Mouse (Mus musculus) NIH3T3 (cell line): ENCODE results near the gene Vpreb3.

ENCODE experiments used
- DNase-seq: peaks from one replicate; pipeline ENCODE4 v3.0.0-alpha.2; 2012; ENCODE audit warnings: low read depth

The Vpreb3 gene

DNA sequence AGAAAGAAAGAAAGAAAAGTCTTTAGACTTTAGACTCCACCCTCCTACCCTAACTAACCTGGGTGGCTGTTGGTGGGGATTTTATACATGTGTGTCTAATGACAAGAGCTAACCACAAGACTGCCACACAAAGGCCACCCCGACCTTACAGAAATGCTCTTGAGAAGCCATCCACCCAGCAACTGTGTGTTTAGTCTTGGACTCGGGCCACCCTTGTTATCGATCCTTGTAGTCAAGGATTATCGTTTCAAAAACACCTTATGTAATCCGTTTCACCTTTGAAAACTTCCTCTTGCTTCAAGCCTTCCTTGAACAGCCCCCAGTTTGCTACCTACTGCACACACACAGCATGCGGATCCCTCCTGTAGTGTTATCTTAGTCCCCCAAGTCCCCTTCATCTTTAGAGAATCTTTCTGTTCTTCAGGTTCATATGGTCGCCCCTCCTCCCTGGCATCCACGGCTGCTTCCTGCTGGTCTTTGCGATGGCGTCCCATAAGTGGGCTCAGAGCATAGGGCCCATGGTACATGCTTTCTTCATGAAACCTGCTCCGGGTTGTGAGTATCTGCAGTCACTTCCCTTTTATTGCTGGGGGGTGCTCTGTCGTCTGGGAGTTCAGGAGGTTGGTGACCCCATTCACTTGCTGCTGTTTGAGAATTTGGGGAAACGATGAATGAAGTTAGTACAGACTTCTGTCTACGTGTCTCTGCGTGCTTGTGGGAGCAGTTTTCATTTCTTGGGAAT is at the start of gene Vpreb3:
Gene Vpreb3 (plus strand): TSS at position 322 of the 742 bp plus-strand sequence.
- DNase-seq = no peak

DNA sequence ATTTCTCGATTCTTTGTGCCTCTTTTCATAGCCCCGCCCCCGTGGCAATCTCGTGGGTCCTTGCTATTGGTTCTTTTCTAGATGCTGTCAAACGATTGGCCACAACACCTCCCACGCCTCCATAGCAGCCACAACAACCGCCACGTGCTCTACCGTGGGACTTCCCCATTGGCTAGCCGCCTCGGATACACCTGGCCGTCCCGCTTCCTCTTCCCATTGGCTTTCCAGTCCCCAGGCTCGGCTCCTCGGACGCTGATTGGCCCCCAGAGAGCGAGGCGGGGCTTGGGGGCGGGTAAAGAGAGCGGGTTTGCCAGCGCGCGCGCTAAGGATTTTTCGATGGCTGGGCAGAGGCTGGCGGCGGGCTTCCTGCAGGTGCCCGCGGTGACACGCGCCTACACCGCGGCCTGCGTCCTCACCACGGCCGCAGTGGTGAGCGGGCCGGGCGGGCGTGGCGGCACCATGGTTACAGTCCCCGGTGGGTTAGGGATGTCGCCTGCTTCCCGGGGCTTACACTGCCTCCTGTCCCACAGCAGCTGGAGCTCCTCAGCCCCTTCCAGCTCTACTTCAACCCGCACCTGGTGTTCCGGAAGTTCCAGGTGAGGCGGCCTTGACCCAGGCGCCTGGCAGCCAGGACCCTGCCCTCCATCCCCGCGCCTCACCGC is 49.6 kb upstream of the Vpreb3 start, which contains the start of gene Derl3:
Gene Derl3 (plus strand): TSS at position 325 of the 662 bp plus-strand sequence.
- DNase-seq = no peak

DNA sequence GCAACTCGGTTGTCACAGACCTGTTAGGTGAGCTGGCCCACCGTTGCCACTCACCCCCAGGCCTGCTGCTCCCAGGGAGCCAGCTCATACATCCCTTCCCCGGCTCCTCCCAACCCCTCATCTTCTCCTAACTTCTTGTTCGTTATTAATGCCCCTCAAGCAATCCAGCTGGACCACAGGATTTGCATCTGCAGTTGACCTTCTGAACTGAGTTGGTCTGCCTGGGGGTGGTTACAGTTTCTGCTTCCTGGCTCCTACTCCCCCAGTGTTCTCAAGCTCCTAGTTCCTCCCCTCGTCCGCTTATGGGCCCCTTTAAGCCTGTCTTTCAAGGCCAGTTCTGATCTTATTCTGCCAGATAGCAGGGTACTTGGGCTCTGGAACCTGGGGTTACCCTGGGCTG is 48.3 kb upstream of the Vpreb3 start:
- DNase-seq = no peak

DNA sequence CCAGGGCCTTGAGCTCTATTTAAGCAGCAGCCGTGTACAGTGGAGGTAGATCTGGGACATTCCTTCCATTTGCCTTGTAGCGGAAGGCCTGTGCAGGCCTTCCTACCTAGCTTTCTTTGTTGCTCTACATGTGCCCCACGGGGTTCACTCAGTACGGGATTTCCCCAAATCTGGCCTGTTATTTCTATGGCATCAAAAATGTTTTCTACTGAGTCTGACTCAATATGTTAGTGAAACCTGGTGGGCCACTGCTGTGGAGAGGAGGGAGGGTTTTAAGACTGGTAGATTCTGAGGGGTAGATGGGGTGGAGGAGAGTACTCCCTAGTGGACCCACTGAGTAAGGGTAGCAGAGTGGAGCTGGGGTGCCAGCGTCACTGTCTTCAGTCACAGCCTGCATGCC is 47.1 kb upstream of the Vpreb3 start:
- no peak for DNase-seq

DNA sequence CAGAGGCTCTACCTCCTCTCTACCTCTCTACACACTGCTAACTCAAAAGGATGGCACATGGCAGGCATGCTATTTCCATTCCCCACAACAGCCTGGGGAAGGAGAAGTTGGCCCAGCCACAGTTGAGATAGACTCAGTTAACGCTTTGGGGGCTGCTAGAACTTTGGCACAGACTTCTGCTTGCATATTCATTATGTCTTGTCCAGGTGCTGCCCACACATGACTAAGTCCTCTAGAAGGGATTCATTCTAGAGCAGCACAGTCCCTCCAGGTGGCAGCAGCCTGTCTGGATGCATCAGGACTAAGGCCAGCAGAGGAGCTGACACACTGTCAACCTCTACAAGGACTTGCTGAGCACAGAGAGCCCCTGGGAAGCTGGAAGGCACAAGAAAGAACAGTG is 46.6 kb upstream of the Vpreb3 start:
- no peak for DNase-seq

DNA sequence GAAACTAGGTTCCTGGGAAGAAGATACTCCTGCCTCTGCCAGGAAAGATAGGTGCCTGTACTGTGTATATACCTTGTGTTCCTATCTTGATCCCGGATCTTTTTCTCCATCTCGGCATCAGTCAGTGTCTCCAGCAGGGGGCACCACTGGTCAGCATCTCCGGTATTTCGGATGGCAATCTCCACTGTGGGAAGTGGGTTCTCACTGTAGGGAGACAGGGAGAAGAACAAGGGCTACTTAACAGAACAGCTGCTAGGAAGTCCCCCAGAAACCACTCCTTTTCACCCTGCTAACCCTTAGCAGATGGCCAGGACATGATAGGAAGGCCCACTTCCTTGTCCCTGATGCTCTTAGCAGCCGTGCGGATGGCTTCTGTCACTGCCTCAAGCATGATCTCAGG is 45.5 kb upstream of the Vpreb3 start:
- DNase-seq = peak; percentile 74

DNA sequence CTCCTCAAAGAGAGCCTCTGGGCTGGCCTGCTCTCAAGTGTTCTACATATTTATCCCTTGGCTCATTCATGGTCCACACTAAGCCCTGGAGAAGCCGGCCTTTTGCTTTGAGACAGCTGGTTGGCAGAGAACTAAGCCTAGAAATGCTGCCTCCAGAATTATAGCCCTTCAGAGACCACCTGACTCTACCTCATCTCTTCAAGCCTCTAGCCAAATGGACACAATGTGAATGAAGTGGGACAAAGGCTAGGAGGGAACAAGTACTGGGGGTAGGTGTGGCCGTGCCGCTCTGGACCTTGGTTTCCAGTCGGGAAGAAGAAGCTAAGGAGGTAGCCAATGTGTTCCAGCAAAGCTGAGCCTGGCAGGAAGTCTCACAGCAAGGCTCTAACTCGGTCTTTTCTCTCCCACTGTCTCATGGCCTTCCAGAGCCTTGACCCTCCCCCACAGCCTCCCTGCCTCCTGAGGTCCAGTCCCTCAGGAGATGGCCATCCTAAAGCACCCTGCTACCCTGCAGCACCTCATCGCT is 44.8 kb upstream of the Vpreb3 start:
- peak; percentile 42 for DNase-seq

DNA sequence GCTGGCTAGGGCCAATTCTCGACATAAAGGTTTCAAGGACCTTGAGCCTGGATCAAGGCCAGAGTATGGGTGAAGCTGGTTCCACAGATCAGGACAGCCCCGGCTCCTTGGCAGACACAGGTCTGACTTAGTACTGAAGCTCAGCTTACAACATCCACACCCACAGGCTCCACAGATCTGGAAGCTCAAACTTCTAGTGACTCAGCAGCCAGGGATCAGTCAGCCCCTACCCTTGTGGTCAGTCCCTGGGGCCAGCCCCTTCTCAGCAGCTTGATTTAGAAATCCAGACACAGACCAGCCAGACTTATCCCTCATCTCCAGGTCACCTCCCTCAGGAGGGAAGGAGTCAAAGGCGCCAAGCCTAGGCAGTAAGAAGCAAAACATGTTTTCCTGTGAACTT is 44.0 kb upstream of the Vpreb3 start:
- DNase-seq = peak; percentile 92

DNA sequence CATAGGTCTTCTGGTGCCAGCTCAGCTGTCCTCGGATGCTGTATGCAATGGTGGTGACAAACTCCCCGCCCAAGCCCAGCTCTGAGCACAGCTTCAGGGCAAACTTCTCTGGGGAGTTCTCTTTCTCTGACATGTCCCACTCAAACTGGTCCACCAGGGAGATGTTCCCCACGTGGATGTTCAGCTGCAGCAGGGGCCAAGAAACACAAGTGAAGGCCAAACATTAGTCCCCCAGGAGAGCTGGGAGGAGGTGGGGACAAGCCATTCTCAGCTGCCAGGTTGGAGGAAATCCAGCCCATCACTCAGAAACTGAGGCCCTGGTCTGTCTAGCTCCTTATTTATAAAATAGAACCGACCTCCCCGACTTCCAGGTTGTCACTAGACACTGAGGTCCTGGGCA is 38.5 kb upstream of the Vpreb3 start:
- no peak for DNase-seq

DNA sequence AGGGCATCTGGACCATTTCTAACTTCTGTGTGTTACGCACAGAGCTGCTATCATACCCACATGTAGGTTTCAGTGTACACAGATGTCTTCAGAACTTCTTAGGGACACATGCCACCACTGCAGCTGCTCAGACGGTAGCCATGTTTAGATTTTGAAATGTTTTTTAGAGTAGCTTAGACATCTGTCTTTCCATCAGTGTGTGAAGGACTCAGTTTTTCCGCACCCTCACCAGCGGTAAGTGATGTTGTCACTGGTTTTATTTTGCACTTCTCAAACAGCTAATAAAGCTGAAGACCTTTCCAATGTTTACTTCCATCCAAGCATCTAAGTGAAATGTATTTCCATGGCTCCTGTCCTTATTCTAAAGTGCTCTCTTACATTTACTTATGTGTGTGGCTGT is 36.0 kb upstream of the Vpreb3 start:
- DNase-seq = no peak

DNA sequence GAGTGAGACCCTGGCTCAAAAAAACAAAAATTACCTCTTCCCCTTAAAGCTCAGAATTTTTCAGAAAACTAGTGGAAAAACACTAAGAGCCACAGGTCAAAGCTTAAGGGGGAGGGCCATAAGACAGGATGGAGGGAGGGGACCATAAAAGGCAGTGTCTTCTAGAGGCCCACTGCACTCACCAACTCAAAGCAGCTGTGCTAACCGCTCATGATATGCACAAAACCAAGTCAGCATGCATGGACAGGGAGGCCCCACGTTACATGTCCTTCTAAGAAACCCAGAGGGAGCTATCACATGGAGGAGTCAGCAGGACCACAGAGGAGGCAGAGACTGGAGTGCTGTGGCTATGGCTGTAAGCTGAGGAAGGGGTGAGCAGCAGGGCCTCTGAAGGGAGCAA is 32.2 kb upstream of the Vpreb3 start:
- DNase-seq = no peak

DNA sequence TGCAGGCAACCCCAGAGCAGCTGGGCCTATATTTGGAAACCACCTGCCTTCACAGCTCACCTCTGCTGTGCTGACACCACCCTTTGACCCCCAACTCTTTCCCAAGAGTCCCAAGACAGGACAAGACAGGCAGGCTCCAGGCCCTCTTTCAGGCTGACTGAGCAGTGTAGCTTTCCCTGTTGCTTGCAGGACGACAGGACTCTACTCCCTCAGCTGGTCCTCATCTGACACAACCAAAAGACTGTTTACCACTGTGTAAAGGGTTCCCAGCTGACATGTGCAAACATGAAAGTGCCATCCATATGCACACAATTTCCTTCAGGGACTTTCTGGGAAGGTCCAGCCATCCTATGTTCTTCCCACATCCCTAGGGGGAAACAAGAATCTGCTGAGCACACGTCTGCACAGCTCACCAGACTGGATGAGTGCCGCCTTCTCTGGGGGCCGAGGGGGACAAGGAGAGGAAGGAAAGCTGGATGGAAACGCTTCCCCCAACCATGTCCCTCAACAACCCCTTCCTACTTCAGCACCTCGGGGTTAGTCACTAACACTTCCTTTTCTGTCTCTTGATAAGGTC is 29.8 kb upstream of the Vpreb3 start:
- no peak for DNase-seq

DNA sequence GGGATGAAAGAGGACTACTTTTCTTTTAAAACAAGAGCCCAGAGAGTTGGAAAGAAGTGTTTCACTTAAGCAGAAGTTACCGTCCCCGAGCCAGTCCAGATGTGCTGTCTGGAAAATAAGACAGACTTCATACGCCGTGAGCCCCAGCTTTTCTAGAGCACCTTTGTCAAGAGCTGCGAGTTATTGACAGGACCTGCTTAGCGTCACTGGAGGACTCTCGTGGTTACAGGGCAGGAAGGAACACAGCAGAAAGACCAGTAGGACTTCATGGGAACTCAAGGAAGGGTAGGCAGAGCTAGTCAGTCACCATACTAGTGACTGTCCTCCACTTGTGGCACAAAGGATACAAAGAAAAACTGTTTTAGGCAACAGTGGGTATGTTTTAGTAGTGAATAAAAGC is 27.3 kb upstream of the Vpreb3 start:
- DNase-seq = no peak

DNA sequence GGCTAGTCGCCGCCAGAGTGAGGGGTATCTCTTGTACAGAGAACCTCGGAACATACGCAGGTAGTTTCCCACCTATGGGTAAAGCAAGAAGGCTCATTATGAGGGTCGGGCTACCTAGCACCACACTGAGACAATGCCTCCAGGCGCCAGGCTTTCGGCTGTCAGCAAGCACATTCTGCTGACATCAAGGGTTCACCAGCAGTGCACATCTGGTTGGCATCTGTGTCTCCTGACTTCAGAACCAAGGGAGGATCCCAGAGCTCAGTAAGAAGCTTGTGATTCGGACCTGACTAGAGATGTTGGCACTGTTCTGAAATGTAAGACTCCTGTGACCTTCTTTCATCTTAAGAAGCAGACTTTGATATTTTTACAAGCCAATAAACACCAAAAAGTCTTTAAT is 26.0 kb upstream of the Vpreb3 start:
- DNase-seq = peak; percentile 65

DNA sequence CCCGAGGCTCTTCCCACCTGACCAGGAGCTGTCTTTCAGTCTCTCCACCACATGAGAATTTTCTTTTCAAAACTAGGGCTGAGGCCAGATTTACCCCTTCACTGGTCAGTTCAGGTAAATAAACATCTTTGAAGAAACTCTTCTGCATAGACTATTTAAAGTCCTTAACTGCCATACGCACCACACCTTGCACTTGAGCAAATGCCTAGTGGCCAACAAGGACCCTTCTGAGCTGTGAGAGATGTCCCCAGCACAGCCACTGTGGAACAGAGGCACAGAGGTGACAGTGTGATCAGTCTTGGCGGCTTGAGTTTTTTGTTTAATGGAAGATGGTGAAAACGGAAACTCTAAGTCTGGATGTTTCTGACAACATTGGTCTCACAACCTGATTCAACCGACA is 23.8 kb upstream of the Vpreb3 start:
- no peak for DNase-seq

DNA sequence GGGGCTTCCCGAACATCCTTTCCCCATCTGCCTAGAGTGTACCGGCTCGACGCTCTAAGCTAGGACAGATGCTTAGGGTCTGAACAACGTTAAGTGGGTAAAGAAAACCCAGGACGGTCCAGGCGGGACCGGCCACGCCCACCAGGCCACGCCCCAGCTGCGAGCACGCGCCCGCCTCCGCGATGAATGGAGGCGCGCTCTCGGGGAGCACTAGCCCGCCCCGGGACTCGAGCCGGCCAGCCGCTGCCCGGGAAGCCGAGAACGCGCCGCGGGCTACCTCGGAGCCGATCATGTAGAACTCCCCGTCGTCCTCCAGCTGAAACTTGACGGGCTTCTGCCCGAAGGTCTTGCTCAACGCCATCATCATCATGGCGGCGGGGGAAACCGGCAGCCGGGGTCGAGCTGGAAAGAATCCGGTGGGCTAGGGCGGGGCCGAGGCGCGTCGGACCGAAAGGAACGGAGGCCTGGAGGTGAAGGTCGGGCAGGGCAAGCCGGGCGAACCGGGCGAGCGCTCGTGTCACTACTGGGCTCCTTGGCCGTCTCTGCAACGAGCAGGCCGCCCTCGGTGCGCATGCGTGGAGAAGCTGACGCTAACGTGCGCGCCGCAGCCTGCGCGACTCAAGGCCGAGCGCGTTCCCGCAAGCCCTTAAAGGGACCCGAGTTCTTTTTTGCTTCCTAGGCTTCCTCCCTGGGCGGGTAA is 21.7 kb upstream of the Vpreb3 start, which contains the start of gene Smarcb1:
Gene Smarcb1 (minus strand): TSS at position 592 of the 700 bp plus-strand sequence.
- DNase-seq = peak; percentile 99

DNA sequence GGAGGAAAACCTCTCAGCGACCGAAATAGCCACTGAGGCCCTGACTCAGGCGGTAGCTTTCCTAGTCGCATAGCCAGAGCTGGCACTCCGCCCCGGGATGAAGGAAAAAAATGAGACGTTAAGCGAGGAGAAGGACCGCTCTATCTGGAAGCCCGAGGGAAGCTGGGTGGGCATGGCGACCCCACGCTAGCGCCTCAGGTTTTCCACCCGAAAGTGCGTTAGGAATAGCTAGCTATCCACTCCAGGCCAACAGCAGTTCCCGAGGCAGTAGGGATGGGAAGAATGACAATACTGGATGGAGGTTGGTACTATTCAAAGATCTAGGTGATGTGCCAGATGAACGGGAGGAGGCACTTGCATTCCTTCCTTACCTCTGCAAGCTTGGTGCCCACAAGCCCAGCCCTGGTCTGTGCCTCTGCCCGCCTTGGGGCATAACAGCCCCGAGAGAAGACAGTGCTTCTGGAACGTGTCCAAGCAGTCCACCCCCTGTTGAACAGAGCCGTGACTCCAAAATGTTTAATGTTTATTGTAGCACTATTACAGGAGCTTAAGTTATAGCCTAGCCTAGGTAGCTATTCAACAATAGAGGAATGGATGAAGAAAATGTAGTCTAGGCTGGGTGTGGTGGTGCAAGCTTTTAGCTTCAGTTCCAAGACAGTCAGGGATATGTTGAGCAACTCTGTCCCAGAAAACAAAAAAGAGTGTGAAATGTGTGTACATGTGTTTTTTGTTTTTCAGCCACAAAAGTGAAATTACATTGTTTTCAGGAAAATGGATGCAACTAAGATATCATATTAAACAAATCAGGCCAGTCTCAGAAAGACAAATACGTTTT is 20.9 kb upstream of the Vpreb3 start:
- DNase-seq = peak; percentile 56

DNA sequence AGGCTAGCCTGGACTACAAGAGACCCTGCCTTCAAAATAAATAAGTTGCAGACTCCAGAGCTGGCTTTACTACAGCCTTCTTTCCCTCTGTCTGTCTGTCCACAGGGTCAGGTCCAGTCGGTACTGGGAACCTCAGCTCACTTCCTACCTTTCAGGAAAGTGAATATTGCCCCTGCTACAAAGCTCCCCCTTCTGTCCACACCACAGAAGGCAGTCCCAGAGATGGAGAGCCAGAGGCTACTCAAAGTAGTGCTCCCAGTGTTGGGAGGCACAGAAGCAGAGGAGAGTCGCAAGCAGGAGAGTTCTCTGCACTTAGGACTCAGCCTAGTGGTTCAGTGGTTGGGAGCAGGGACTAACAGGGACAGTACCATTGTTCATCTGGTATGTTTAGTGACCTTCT is 18.5 kb upstream of the Vpreb3 start:
- peak; percentile 45 for DNase-seq

DNA sequence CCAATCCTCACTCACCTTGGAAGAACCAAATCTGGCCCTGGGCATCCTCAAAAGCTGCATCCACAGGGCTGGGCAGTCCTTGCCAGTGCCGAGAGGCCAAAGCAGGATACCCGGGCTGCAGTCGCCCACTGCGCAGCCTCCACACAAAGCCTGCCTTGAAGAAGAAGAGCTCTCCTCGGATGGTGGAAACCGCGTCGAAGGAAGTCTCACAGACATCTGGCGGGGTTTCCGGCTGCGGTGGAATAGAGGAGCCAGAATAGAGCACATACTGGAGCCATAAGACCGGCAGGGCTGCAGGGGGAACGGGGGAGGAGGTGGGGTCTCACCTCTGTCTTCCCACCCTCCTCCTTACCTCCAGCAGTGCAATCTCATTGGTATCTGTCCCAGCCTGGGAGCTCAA is 16.5 kb upstream of the Vpreb3 start:
- no peak for DNase-seq

DNA sequence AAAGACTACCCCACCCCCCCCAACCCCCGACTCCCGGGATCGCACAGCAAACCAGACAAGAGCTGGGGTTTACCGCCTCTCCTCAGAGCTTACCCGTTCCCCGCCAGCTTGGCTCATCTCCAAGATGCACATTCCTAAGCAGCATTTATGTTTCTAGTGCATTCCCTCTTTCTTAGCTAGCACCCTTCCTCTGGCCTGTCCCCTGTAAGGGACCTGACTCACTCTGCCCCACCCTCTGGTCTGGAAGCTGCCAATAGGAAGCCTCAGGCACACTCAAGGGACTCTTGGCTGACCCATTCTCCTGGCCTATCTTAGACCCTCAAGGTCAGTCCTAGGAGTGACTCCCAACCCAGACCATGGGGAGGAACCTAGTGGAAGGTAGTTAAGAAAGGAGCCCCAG is 12.6 kb upstream of the Vpreb3 start:
- peak; percentile 86 for DNase-seq

DNA sequence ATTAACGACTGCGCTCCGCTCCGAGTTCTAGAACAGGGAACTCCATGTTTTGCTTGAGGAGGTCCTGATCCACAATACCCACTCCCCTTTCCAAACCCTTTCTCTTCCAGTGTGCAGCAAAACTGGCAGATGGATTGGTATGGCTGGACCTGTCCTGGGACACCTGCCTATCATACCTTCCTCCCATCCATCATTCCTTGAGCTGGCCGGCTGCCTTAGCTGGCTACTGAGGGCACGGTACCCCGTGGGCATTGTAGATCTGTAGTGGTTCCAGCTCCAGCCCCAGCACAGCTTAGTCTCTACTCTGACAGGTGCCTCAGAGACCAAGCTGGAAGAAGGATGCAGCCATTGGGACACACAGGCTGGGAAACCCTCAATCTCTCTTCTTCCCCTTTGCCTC is 11.5 kb upstream of the Vpreb3 start:
- DNase-seq = no peak
